Mouse (Mus musculus): ENCODE results near the gene Gclc. TPM values are rescaled to one million over a fixed set of nuclear protein-coding genes. Genes with fewer than 3 reads are reported as not detected.

The Gclc gene
- polyA plus RNA-seq (2017; shearing (Covaris generic)): 47.7 TPM

GRCm38 (mm10) chr9:77753853-77754727 is at the start of gene Gclc:
TSS of gene Gclc (plus strand) at chr9:77754535.

Other genes with a start within 250 kb of the Gclc start
- gene Lrrc1, start 209.7 kb upstream of the Gclc start, polyA plus RNA-seq (2017; shearing (Covaris generic)): 15.8 TPM
- gene Klhl31, start 118.0 kb upstream of the Gclc start, polyA plus RNA-seq (2017; shearing (Covaris generic)): 0.07 TPM
- 197 TPM for gene Elovl5, start 162.8 kb downstream of the Gclc start, polyA plus RNA-seq (2017; shearing (Covaris generic))

Measured in naive thymus-derived CD4-positive, alpha-beta T cell, adult 5 months (primary cell).